ENCODE assay signal across 30 mouse cellular contexts in the genomic region with DNA sequence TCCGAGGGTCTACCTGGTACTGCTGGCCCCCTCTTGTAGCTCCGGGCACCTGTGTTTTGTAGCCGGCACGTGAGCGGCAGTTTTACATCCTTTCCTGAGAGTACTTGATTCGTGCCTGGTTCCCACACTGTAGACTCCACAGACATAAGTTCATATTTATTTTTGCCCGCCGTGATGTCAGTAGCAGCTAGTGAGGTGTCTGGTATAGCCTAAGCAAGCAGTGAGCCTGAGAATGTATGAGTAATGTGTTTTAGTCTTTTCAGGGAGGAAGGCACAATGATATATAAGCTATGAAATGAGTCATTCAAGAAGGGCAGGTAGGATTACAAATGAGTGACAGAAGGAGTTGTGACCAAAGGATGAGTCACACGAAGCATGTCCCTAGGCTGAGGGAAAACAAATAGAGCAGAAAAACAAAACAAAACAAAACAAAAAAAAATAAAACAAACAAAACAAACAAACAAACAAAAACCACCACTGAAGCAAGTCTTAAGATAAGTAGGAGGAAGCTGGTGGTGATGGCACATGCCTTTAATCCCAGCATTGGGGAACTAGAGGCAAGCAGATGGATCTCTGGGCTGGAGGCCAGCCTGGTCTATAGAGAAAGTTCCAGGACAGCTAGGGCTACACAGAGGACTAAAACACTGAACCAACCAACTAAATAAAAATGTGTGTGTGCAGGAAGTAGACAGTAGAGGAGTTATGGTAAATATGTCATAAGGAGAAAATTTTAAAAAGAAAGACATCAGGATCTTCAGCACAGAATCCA.
DNase-seq lines count a peak whose midpoint lies in the region; ATAC-seq and TF ChIP-seq lines count a peak whose summit lies in the region.
"Had no signal": no experiment of that assay in that cellular context is flagged by ENCODE, and none has a peak within 500 bp of the region (broad histone marks: within the 10 kb centered on the region; RNA-seq: fewer than 3 reads in every experiment).

No protein-coding gene starts in this region.

- no peaks in the 10 kb centered on the region for H3K4me1 ChIP-seq in hindbrain, embryonic 16.5 days (ENCODE audit: control insufficient read depth, insufficient read depth, low read depth, low read length)
- H3K4me1 ChIP-seq: embryonic facial prominence, embryonic 13.5 days; intestine, embryonic 15.5 days; liver, embryonic 15.5 days; lung, embryonic 15.5 days; neural tube, embryonic 12.5 days; stomach, embryonic 15.5 days had no signal

- no peaks in the 10 kb centered on the region for H3K36me3 ChIP-seq in myocyte (ENCODE audit: control insufficient read depth, insufficient read depth)
- no peaks in the 10 kb centered on the region; the same call in 1 of the 2 replicates for H3K36me3 ChIP-seq in hindbrain, embryonic 16.5 days (ENCODE audit: control insufficient read depth, insufficient read depth, low read length)
- H3K36me3 ChIP-seq: embryonic facial prominence, embryonic 13.5 days; heart, embryonic 15.5 days; intestine, embryonic 15.5 days; limb, embryonic 10.5 days; liver, embryonic 15.5 days; lung, embryonic 15.5 days; neural tube, embryonic 12.5 days; stomach, embryonic 15.5 days had no signal

- ATAC-seq in frontal cortex, adult (ENCODE audit: low TSS enrichment) = peak; percentile 78
- no peak for ATAC-seq in hindbrain, embryonic 16.5 days
- no peak for ATAC-seq in inflammation-experienced regulatory T-cells, adult 6 months
- ATAC-seq: activated CD4-positive, CD25-positive, alpha-beta regulatory T cell, adult 4 months; forebrain, embryonic 13.5 days; intestine, embryonic 15.5 days had no signal

- no peak overlapping the region for H3K27ac ChIP-seq in hindbrain, embryonic 16.5 days (ENCODE audit: low read depth, low read length)
- H3K27ac ChIP-seq: embryonic facial prominence, embryonic 13.5 days; forebrain, embryonic 13.5 days; heart, embryonic 15.5 days; hindbrain, embryonic 14.5 days; intestine, embryonic 15.5 days; limb, embryonic 10.5 days; liver, embryonic 15.5 days; lung, embryonic 15.5 days; neural tube, embryonic 12.5 days; stomach, embryonic 15.5 days had no signal

- DNase-seq in frontal cortex, postnatal 14 days (ENCODE audit: low spot score in 2 of 2) = no peak
- peak; percentile 56 for DNase-seq in right cerebral cortex, adult 18-20 months
- no peak for DNase-seq in right cerebral cortex, postnatal 25 days
- DNase-seq in cerebellum, adult 9-10 months = peak; percentile 28
- DNase-seq: adrenal gland, postnatal 10 days; B cell, adult 2 months; embryo, embryonic 11 days; gastrocnemius, postnatal 25 days; heart, postnatal 4 days; kidney, postnatal 4 days; liver; lung, postnatal 4 days; midbrain, embryonic 14.5 days; thymus, adult 18-20 months had no signal

- H3K4me2 ChIP-seq in myocyte (ENCODE audit: low read depth) = peak overlapping the region; percentile 24
- no peak overlapping the region for H3K4me2 ChIP-seq in hindbrain, embryonic 16.5 days (ENCODE audit: low read length)
- H3K4me2 ChIP-seq: embryonic facial prominence, embryonic 13.5 days; forebrain, embryonic 13.5 days; heart, embryonic 15.5 days; hindbrain, embryonic 14.5 days; intestine, embryonic 15.5 days; liver, embryonic 15.5 days; lung, embryonic 15.5 days; neural tube, embryonic 12.5 days; stomach, embryonic 15.5 days had no signal

- H3ac ChIP-seq in myocyte (ENCODE audit: control insufficient read depth, insufficient read length) = no peak overlapping the region

- H3K79me2 ChIP-seq in myocyte (ENCODE audit: control insufficient read depth, insufficient read depth) = no peaks in the 10 kb centered on the region

- no peak overlapping the region for H3K9ac ChIP-seq in hindbrain, embryonic 16.5 days (ENCODE audit: low read depth, low read length)
- H3K9ac ChIP-seq: embryonic facial prominence, embryonic 13.5 days; forebrain, embryonic 13.5 days; heart, embryonic 15.5 days; hindbrain, embryonic 14.5 days; intestine, embryonic 15.5 days; liver, embryonic 15.5 days; lung, embryonic 15.5 days; neural tube, embryonic 12.5 days; stomach, embryonic 15.5 days had no signal

- no peaks in the 10 kb centered on the region for H3K9me3 ChIP-seq in hindbrain, embryonic 16.5 days (ENCODE audit: control insufficient read depth, low read length)
- H3K9me3 ChIP-seq: embryonic facial prominence, embryonic 13.5 days; heart, embryonic 15.5 days; intestine, embryonic 15.5 days; limb, embryonic 10.5 days; liver, embryonic 15.5 days; lung, embryonic 15.5 days; neural tube, embryonic 12.5 days; stomach, embryonic 15.5 days had no signal

- no peaks in the 10 kb centered on the region for H3K27me3 ChIP-seq in myocyte (ENCODE audit: control insufficient read depth, insufficient read depth, insufficient read length)
- no peaks in the 10 kb centered on the region for H3K27me3 ChIP-seq in hindbrain, embryonic 16.5 days (replicated peaks; ENCODE audit: control insufficient read depth, insufficient read depth, low read length)
- H3K27me3 ChIP-seq: embryonic facial prominence, embryonic 13.5 days; forebrain, embryonic 13.5 days; intestine, embryonic 15.5 days; liver, embryonic 15.5 days; lung, embryonic 15.5 days; neural tube, embryonic 12.5 days; stomach, embryonic 15.5 days had no signal

- no peak for TF ChIP-seq POLR2A in myocyte (IDR thresholded peaks at IDR 0.05; ENCODE audit: insufficient read length, low read depth)

- WGBS in hindbrain, embryonic 16.5 days = 92% methylated on average over 9 of the region's 9 CpGs

- H3K4me3 ChIP-seq in myocyte = no peak overlapping the region
- no peak overlapping the region for H3K4me3 ChIP-seq in hindbrain, embryonic 16.5 days (ENCODE audit: low read length)
- H3K4me3 ChIP-seq: embryonic facial prominence, embryonic 13.5 days; erythroblast, embryonic 14.5 days; forebrain, embryonic 13.5 days; heart, embryonic 15.5 days; intestine, embryonic 15.5 days; limb, embryonic 10.5 days; liver, embryonic 15.5 days; lung, embryonic 15.5 days; neural tube, embryonic 12.5 days; stomach, embryonic 15.5 days had no signal

TF ChIP-seq in myocyte, 11 proteins besides CTCF, POLR2A, EP300 and RAD21:
- TF ChIP-seq USF1 (IDR thresholded peaks at IDR 0.05; ENCODE audit: low read depth) (no peak), E2F4 (IDR thresholded peaks at IDR 0.05; ENCODE audit: insufficient read depth) (no peak), POLR2AphosphoS2 (IDR thresholded peaks at IDR 0.05; ENCODE audit: insufficient read length, low read depth) (no peak), TCF12 (IDR thresholded peaks at IDR 0.05; ENCODE audit: insufficient read depth, poor library complexity, severe bottlenecking) (no peak), SRF (IDR thresholded peaks at IDR 0.05; ENCODE audit: control insufficient read depth, insufficient read length, low read depth) (no peak), MYOG (IDR thresholded peaks at IDR 0.05; ENCODE audit: control insufficient read depth in 1 of 3, insufficient read depth in 1 of 3, insufficient read length in 2 of 3, low read depth in 2 of 3) (no peak), TCF3 (IDR thresholded peaks at IDR 0.05; ENCODE audit: insufficient read length, low read depth) (no peak), CEBPB (IDR thresholded peaks at IDR 0.05; ENCODE audit: insufficient read depth, poor library complexity, severe bottlenecking) (no peak), MAX (IDR thresholded peaks at IDR 0.05; ENCODE audit: low read depth) (no peak)

Comparison
In these comparisons a context has a peak if more than half of its experiments do, and no peak if none do; other contexts are left out.
1. DNase-seq: peak in right cerebral cortex, adult 18-20 months (single experiment) and cerebellum, adult 9-10 months (single experiment); none in frontal cortex, postnatal 14 days (0 of 2) and right cerebral cortex, postnatal 25 days (single experiment).